Mouse (Mus musculus): ENCODE measurements around the gene Islr.

DNA sequence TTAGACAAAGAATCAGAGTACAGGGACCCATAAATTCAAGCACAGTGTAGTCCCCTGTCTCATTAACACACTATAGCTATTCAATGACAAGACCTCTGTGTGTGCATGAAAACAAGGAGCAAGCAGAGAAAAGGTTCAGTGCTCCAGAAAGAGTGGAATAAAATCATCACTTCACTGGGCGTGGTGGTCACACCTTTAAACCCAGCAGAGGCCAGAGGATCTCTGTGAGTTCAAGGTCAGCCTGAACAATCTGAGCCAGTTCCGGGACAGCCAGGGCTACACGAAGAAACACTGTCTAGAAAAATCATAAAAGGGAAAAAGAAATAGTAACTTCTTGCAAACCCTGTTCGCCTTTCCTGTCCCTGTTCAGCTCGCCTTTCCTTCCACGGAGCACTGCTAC lies 39.6 kb upstream of the Islr start:
- TF ChIP-seq CTCF (IDR thresholded peaks at IDR 0.05; ENCODE audit: extremely low read depth, insufficient read depth, low read length) = no peak
- no peak for TF ChIP-seq POLR2A (IDR thresholded peaks at IDR 0.05; ENCODE audit: extremely low read depth, insufficient read depth, low read length)

All from cortical plate, adult 2 months (tissue).